Mouse (Mus musculus) CH12.LX (cell line): Measurements from ENCODE around the gene Pkp3.

Experiments used
- CTCF ChIP-seq, 2 experiments: IDR thresholded peaks in 1 of 2; conservative IDR thresholded peaks in 1 of 2; 2 replicates each; pipeline ENCODE4 v1.5.1; 2011 to 2012; ENCODE audit warnings: low read depth in 2 of 2, low read length in 2 of 2, improper control_type of control experiment in 1 of 2, inconsistent platforms in 1 of 2, mild to moderate bottlenecking in 1 of 2, moderate library complexity in 1 of 2
- KAT2A ChIP-seq: IDR thresholded peaks from 2 replicates; pipeline ENCODE4 v1.6.1; 2012; ENCODE audit warnings: low read length, improper control_type of control experiment, inconsistent platforms; ENCODE audit not compliant: insufficient replicate concordance
- MAX ChIP-seq: IDR thresholded peaks from 2 replicates; pipeline ENCODE4 v1.6.1; 2011; ENCODE audit warnings: low read length, improper control_type of control experiment
- PAX5 ChIP-seq: IDR thresholded peaks from 2 replicates; pipeline ENCODE4 v1.6.1; 2012; ENCODE audit warnings: low read length, inconsistent platforms, mixed read lengths
- RCOR1 ChIP-seq: conservative IDR thresholded peaks from 2 replicates; pipeline ENCODE4 v1.6.1; 2012; ENCODE audit warnings: low read depth, mild to moderate bottlenecking, inconsistent platforms, low read length, improper control_type of control experiment
- USF1 ChIP-seq: IDR thresholded peaks from 2 replicates; pipeline ENCODE4 v1.6.1; 2014; ENCODE audit warnings: low read depth, mild to moderate bottlenecking, inconsistent platforms, low read length, improper control_type of control experiment

DNA sequence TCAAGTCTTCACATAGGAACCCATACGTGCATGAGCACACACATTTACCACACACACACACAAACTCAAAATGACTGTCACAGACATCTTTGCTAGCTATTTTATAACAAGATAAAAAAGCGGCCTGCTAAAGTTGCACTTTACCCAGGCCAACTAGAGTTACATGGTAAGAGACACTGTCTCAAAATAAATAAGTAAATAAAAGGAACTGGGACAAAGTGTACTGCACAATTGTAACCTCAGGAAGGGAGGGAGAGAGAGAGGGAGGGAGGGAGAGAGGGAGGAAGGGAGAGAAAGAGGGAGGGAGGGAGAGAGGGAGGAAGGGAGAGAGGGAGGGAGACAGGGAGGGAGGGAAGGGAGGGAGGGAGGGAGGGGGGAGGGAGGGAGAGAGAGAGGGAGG, 25.6 kb upstream of the Pkp3 start:
- TF ChIP-seq CTCF (conservative IDR thresholded peaks at IDR 0.05 in 1 of 2, IDR thresholded peaks at IDR 0.05 in 1 of 2; ENCODE audit: low read depth in 2 of 2, low read length in 2 of 2): no peak
- no peak for TF ChIP-seq MAX
- TF ChIP-seq KAT2A: no peak
- no peak for TF ChIP-seq PAX5
- no peak for TF ChIP-seq USF1
- no peak for TF ChIP-seq RCOR1
